Mouse (Mus musculus): Measurements from ENCODE around the gene Ccnjl.
A peak's percentile ranks its signal among the peaks of the same experiment; 100 is the strongest.

Gene Ccnjl

DNA sequence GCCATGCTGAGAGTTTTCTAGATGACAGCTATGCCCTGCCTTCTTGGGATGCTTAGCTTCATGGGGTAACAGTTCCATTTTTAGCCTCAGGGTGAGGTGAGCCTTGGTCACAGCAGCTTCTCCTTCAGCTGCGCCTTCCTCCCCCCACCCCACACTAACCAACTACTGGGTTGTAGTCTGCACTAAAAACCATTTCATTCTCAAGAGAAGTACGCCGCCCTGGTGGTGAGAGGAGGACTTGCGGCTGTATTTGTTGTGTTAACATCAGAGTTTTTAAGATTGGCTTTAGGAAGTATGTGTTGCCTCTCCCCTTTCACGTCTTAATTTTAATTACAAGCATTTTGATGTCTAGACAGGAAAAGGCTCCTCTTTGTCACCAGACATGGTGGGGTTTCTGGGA, 39.7 kb downstream of the Ccnjl start:
- no peak for DNase-seq (ENCODE audit: low read depth, low spot score)

DNA sequence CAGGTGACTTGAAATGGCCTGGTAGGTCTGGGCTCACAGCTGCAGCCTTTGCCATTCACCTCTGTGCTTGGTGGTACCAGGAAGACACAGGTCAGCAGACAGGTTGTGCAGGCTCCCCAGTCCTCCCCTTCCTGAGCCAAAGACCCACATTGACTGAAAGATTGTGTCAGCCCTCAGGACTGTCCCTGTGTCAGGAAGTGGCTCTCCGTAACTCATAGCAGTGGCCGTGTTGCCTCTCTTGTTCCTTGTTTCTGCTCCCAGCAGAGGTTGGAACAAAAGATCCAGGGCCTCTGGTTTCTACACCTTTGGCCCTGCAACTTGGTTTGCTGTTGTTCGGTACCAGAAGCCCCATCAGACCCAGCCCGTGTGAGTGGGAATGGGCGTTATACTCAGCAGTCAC, 40.6 kb downstream of the Ccnjl start:
- DNase-seq (ENCODE audit: low read depth, low spot score), result no peak

DNA sequence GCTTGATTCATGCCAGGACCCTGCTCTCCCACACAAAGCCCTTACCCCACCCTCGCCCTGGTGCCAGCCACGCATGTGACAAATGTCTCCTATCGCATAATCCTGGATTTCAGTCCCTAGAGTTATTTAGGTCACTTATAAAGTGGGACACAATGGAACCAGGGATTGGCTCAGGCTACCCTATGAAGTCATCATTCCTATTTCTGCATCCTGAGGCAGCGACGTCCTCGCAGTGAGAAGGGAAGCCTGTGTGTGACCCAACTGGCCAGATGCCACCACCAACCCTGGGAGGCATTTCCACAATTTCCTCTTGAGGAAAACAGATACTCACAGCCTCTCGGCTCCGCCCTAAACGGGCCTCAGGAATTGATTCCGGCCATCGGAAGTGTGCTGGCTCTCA, 41.0 kb downstream of the Ccnjl start:
- DNase-seq (ENCODE audit: low read depth, low spot score), result no peak

DNA sequence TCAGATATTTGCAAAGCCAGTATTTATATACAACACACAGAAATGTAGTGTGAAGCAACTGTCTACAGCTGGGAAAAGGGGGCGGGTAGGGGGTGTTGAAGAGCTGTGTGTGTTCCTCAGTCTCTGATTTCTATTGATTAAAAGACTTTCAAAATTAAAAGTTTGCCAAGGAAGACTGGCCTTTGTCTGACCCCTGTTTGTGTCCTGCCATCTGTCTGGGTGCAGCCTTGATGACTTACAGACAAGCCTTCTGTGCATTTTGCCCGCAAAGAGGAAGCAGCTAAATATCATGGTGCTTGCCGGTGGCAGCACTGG, 46.4 kb downstream of the Ccnjl start:
- no peak for DNase-seq (ENCODE audit: low read depth, low spot score)

DNA sequence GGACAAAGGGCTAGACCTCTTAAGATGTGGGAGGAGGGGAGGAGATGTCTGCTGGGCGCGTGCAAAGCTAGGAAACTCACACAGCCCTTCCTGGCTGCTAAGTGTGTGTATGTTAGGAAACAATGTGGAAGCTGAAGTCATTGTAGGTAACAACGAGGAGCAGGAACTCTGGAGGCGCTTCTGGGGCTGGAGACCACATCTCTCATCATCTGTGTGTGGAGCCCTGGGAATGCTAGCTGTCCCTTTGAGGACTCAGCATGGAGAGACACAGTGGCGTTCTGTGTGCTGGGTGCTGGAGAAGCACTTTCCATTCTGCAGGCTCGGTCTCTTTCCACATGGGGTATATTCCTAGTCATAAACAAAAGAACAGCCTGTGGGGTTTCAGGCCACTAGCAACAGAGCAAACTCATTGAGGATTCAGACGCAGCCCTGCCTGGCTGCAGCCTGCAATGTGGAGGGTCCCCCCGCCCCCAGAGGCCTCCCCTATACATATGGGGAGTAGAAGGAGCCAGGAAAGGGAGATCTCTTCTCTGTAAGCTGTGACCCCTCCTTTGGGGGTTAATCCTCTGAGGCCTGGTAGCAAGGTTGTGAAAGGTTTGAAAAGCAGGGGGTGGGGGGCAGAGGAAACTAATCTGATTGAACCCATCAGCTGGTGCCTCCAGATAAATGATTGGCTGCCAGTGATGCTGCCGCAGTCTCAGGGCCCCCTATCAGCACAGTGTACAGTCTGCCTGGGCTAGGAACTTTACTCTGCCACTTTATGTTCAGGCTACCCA, 47.0 kb downstream of the Ccnjl start:
- DNase-seq (ENCODE audit: low read depth, low spot score), result peak; percentile 50

DNA sequence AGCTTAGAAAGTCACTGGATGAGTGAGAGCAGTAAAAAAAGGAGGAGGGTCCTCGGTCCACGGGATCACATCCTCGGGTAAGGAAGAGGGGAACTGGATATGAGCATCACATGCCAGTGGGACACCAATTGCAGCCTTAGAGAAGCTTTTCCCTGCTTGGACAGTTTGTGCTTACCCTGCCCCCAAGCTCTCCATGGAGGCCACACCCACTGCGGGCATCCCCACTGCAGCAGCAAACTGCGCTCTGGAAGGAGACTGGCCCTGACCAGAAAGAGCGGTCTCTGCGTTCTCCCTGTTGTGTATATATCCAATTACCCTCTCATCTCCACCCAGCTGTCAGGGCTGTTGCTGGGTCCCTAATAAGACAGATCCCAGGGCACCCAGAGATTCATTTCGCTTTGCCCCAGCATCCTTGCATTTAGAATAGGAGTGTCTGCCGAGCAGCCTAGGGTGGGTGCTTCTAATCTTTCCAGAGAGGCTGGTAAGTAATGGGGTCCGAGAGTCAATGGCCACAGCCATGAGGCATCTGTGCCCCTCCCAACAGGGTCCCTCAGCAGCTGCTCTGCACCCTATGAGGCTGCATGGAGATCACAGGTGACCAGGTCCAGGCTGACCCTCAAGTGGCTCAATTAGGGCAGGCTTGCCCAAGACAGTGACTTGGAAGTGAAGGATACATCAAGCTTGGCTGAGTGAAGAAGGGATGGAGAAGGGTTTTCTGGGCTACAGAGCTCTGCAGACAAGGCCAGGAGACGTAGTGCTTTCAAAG, 49.3 kb downstream of the Ccnjl start:
- no peak for DNase-seq (ENCODE audit: low read depth, low spot score)

DNA sequence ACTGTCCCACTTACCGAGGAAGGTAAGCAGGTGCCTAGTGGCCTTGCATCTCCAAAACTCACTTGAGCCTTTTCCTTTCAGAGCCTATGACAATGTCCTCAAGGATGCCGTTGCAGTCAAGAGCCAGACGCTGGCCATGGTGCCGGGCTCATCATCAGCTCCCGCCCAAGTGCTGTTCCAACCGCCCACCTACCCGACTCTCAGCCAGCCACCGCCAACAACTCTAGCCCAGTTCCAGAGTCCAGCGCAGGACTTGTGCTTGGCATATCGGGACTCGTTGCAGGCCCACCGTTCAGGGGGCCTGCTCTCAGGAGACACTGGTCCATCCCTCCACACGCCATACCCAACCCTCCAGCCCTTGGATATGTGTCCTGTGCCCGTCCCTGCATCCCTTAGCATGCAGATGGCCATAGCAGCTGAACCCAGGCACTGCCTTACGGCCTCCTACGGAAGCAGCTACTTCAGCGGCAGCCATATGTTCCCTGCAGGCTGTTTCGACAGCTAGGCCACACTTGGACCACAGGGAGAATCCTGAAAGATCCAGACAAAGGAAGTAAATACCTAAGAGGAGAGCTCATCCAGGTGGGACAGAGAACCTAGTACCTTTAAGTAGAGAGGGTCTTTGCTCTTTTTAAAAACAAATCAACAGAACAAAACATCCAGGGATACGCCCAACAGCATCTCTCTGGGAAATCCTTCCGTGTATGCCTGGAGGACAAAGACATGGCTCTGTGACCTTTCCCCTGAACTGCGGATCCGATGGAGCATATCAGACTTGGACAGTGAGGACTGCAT, 56.8 kb downstream of the Ccnjl start:
- no peak for DNase-seq (ENCODE audit: low read depth, low spot score)

DNA sequence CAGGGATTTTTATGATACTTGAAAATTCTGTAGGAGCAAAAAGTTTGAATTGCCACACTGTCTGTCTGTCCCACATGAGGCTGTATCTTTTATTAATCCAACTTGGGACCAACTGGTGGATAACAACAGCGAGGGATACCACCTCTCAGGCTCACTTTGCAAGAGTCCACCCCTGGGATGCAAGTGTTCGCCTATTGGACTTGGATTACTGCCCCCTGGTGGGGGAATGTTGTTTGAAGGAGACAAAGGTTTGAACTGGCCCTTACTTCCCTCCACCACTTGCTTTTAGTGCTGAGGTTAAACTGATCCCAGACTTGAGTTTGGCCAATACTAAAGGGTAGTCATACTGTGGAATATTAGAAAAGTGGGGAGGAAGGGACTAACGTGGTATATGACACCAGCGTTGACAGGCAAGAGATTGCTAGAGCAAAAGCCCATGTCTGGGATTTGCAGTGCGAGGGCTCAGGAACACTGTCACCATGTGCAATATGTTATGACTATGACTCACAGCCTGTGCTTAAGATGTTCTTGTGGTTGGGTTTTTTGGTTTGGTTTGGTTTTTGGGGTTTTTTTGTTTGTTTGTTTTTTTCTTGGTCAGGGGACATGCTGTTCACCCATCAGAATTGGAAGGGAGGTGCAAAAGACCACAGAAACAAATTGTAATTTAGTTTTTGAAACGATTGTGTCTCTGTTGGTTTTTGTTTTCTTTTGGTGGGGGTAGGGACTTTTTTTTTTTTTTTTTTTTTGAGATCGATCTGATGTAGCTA, 57.9 kb downstream of the Ccnjl start, which contains the start of gene 4933415A04Rik:
Gene 4933415A04Rik, plus strand, starts transcription at position 717 of the 767 bp plus-strand sequence.
- DNase-seq (ENCODE audit: low read depth, low spot score), result peak; percentile 73

DNA sequence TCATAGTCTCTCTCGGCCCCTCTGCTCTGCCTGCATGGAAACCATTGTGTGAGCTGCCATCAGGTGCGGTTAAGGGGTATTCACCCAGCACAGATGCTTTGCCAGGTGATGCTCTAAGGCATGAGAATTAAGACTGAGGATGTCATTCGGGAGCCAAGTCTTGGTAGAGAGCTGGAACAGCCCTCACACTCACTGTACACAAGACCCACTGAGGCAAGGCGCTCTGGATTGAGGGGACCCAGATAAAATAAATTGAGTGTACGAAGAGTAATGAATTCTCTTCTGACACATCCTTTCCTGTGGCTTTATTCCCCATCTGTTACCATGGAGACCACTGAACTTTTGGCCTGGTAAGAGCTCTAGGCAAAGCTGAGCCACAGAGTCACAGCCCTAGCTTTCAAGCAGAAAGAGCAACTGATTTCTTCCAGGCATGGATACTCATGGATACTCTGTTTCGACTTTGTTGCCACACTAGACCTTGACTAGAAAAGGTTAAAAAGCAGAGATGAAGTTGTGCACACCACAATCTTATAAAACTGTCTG, 61.0 kb downstream of the Ccnjl start:
- peak; percentile 72 for DNase-seq (ENCODE audit: low read depth, low spot score)

DNA sequence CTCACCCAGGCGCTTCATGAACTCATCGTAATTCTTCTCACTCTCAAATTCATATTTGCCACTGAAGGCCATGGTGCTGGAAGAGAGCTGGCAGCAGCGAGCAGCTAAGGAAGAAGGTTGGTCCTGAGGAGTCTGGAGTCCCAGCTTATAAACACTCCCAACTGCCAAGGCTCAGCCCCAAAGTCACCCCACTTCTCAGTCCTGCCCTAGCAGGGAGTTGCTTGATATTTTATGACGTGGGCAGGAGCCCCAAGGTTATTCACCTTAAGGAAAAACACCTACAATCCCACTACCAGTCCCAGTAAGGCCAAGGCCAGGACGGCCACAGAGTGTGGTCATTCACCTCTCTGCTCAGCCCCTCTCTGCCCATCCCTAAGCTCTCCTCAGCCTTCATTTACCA, 72.9 kb downstream of the Ccnjl start, which contains the start of gene Fabp6:
Gene Fabp6, minus strand, starts transcription at position 101 of the 400 bp plus-strand sequence.
- DNase-seq (ENCODE audit: low read depth, low spot score), result no peak

DNA sequence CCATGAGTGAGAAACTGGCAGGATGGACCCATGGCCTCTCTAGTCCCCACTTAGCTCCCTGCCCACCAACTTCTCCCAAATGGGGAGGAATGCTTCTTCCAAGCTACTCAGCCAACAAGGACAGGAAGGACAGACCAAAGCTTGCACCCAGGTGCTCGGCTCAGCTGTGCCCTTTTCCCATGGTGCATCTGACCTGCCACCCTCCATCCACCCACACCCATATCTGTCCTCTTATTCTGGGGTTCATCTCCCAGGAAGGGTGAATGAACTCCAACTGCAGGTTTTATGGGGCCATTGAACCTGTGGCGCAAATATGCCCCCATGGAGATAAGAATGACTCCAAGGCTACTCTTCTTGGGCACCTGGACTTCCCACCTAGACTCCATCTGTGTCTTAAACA, 75.6 kb downstream of the Ccnjl start:
- no peak for DNase-seq (ENCODE audit: low read depth, low spot score)

DNA sequence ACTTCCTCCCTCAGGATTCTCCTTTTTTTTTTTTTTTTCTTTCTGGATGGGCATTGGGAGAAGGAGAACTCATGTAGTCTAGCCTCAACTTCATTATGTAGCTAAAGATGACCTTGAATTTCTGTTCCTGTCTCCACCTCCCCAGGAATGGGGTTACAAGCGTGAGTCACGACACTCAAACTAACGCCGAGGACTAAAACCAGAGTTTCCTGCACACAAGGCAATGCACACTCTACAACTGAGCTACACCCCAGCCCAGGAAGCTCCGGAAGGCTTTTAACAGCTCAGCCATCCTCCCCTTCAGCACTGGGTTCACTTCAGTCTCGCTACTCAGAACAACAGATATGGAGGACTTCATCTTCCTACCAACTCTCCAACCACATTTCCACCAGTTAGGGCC, 76.3 kb downstream of the Ccnjl start:
- DNase-seq (ENCODE audit: low read depth, low spot score), result no peak

DNA sequence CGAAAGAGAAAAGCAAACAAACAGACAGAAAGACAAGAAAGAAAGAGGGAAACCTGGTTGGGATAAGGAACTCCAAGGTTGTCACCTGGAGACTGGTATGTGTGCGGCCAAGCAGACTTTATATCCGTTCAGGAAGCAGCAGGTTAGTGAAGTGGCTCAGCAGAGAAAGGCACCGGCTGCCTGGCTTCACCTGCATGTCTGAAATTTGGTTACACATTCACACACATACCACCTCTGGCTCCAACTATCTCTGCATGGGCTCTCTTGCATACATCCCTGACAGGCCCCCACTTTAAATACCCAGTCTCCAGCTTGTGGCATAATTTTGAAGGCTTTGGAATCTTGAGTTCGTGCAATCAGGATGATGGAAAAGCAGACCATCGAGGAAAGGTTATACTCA, 77.3 kb downstream of the Ccnjl start:
- DNase-seq (ENCODE audit: low read depth, low spot score), result no peak

DNA sequence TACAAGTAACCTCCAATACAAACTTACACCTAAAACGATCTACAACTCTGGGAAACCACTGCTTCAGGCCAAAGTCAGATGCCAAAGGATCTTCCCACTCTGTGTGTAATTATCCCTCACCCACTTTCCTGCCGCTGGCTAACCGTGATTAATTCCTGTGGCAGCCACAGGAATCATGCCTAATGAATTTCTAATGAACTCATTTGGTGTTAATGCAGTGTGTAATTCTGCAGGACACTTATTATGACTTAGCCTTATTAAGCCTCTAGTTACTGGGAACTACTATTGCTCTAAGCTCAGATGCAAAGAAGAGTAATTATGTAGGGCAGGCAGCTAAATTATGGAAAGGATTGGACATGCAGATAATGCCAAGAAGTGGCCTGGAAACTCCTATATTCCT, 79.9 kb downstream of the Ccnjl start:
- DNase-seq (ENCODE audit: low read depth, low spot score), result no peak

DNA sequence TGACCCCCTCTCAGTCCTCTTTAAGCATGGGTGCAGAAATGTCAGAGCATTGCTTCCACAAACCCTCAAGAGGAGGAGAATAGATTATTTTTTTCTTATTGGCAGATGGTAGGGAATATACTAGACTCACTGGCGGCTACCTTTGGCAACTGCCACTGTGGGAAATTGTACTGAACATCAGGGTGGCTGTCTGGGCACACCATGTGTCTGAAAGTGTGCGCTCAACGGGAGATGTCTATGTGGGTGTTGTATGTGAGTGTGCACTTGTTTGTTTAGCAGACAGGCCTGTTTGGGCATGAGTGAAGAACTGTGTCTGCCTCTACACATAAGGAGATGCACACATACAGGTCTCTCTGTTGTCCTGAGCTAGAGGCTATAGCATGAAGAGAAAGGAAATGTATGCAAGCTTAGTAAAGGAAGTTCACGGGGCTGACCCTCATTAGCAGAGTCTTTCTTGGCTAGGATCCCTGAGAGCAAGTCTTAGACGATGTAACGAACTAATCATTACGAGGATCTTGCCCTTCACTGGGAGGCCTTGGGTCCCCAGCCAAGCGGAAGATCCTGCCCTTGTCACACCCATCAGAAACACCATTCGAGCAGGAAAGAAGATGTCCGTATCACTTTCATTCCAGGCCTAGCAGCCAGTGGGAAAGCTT, 81.5 kb downstream of the Ccnjl start:
- DNase-seq (ENCODE audit: low read depth, low spot score), result no peak

DNA sequence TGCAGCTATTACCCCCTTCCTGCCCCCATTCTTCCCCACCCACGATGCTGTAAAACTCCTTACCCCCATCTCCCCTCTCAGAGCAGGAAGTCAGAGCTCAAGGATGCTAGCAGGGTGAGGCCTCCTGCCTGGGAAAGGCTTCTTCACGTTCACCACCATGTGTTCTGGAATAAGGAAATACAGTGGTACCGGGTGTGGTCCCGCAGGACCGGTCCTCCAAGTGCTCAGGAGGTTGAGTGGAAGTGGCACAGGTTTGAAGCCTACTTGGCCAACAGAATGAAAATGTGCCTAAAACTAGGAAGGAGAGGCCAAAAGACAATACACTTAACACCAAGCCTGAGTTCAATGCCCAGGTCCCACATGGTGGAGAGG, 82.1 kb downstream of the Ccnjl start:
- no peak for DNase-seq (ENCODE audit: low read depth, low spot score)

DNA sequence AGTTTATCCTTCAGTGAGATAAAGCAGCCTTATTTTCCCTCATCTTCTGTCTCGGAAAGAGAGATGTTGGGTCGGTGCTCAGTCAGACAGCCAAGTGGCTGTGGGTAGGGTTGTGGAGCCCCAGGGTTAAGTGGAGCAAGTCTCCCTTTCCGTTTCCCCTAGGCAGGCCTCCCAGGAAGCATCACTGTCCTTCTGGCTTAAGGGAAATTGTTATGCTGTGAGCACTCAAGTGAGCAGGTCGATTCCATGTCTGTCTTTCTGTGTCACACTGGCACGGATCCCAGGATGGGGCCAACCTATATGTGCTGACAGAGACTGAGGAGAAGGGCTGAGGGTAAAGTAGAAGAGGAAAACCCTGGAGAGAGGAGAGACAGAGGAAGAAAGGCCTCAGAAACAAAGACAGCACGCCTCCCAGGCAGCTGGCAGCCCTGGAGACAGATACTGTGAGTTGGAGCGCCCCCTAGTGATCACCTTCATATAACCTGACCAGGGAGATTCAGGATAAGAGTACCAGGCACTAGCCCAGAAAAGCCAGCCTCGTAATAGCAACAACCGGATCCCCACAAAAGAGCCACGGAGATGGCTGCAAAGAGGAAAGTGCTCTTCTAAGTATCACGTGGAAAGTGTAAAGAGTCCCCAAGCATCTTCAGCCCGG, 84.4 kb downstream of the Ccnjl start:
- peak; percentile 91 for DNase-seq (ENCODE audit: low read depth, low spot score)

DNA sequence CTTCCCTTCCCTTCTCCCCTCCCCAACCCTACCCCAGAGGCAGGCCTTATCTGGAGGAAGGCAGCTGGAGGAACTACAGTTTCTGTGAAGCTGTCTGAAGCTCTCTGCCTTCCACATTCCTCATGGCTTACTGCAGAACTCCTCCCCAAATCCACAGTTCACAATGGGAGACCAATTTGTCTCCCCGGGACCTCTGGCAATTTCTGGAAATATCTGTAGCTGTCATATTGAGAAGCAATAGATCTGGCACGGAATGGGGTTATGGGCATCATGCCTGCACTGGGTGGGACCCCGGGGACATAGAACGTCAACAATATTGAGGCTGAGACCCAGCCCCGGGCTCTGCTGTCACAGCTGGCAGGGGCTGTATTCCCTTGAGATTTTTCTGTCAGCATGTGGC, 89.3 kb downstream of the Ccnjl start:
- no peak for DNase-seq (ENCODE audit: low read depth, low spot score)

DNA sequence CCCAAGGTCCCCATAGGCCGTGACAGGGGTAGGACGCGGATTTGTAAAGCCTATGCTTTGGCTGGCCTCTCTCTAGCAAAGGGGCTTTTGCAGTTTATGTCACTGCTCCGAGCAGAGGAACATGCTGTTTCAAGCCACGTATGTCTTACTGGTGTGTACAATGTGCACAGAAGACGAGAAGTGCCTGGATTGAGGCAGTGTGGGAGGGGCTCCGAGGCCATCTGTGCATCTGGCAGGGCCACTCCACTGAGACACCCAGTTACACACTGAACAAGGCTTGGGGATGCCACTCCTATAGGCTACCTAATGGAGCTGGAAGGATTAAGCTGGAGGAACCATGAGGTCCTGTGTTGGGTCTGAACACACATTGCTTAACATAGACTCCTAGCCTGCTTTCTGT, 89.8 kb downstream of the Ccnjl start:
- DNase-seq (ENCODE audit: low read depth, low spot score), result no peak

DNA sequence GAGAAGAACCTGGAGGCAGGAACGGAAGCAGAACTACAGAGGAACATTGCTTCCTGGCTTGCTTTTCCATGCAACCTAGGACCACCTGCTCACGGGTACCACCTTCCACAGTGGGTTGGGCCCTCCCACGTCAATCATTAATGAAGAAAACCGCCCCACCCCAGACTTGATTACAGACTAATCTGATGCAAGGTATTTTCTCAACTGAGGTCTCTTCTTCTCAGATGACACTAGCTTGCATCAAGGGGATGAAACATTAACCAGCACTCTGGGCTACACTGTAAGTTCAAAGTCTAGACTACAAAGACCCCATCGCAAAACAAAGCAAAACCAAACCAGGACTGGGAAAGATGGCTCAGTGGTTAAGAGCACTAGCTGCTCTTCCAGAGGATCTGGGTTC, 93.2 kb downstream of the Ccnjl start:
- DNase-seq (ENCODE audit: low read depth, low spot score), result no peak

All from mesoderm, embryonic 11.5 days (tissue).